Mouse (Mus musculus) midbrain, embryonic 13.5 days (tissue): Measurements from ENCODE around the gene Zfp292. TPM values are rescaled to one million over a fixed set of nuclear protein-coding genes. Genes with fewer than 3 reads are reported as not detected.
"Not testable (repeated sequence)": the region's sequence is repeated elsewhere in the genome, so short reads cannot be mapped to it uniquely, and the experiment has no call there.

Experiments
- ATAC-seq: fragments of 200-750 bp; cut with Nextera tagmentation; 2 replicates; pipeline ENCODE4 v1.8.0; 2017; ENCODE audit warnings: mild to moderate bottlenecking, moderate TSS enrichment, moderate library complexity
- H3K27ac ChIP-seq: fragments of 300-500 bp; sonication (generic); 2 replicates; pipeline ENCODE4 v1.5.1; 2015; ENCODE audit warnings: inconsistent platforms, mild to moderate bottlenecking, moderate library complexity
- H3K27me3 ChIP-seq: fragments of 300-500 bp; sonication (generic); 2 replicates; pipeline ENCODE4 v1.6.1; 2015; ENCODE audit warnings: mild to moderate bottlenecking, inconsistent platforms
- H3K36me3 ChIP-seq: fragments of 300-500 bp; sonication (generic); 2 replicates; pipeline ENCODE4 v1.6.1; 2015; ENCODE audit warnings: mild to moderate bottlenecking, inconsistent platforms
- H3K4me1 ChIP-seq: fragments of 300-500 bp; sonication (generic); replicated peaks from 2 replicates; pipeline ENCODE4 v1.6.1; 2015; ENCODE audit warnings: inconsistent platforms
- H3K4me2 ChIP-seq: fragments of 300-500 bp; sonication (generic); replicated peaks from 2 replicates; pipeline ENCODE4 v1.6.1; 2015; ENCODE audit warnings: moderate library complexity, mild to moderate bottlenecking, inconsistent platforms
- H3K4me3 ChIP-seq: fragments of 300-500 bp; sonication (generic); replicated peaks from 2 replicates; pipeline ENCODE4 v1.5.1; 2015; ENCODE audit warnings: mild to moderate bottlenecking, inconsistent platforms
- H3K9ac ChIP-seq: fragments of 300-500 bp; sonication (generic); replicated peaks from 2 replicates; pipeline ENCODE4 v1.6.1; 2015; ENCODE audit warnings: mild to moderate bottlenecking, inconsistent platforms
- H3K9me3 ChIP-seq: fragments of 300-500 bp; sonication (generic); 2 replicates; pipeline ENCODE4 v1.6.1; 2016; ENCODE audit warnings: mild to moderate bottlenecking, inconsistent platforms
- WGBS: fragments of 180-500 bp; shearing (Covaris S2); methylation state at CpG from one replicate; pipeline ENCODE4 v1.1.7; 2015; 5-methylcytosine and 5-hydroxymethylcytosine counted together
- polyA plus RNA-seq: library from polyadenylated mRNA; unstranded; fragments of >200 nt; fragmentation: Nextera tagmentation; extraction: Ambion mirVana; gene quantifications from 2 replicates; pipeline ENCODE4 v1.2.1, GENCODE M21; 2015

The Zfp292 gene
- 40.3 and 42.5 TPM in 2 replicates for polyA plus RNA-seq

- WGBS, result 0% methylated on average over 44 of the region's 44 CpGs
- ATAC-seq, result peak; percentile 96
Observed at GRCm38 (mm10) chr4:34882818-34883217, at the start of gene Zfp292. Gene Zfp292 (minus strand): TSS chr4:34882960.

GRCm38 (mm10) chr4:34928386-34928785 is 45.6 kb upstream of the Zfp292 start:
- not testable (repeated sequence) for H3K9me3 ChIP-seq, H3K27me3 ChIP-seq, H3K36me3 ChIP-seq, H3K4me3 ChIP-seq, ATAC-seq, H3K27ac ChIP-seq, H3K4me2 ChIP-seq, H3K9ac ChIP-seq, H3K4me1 ChIP-seq
- WGBS, result 86% methylated on average over 7 of the region's 7 CpGs

More at GRCm38 (mm10) chr4:34882818-34883217, at the start of gene Zfp292:
- no peaks in the 10 kb centered on the region for H3K27me3 ChIP-seq
- peak within 1 kb of the TSS; percentile 99 for H3K27ac ChIP-seq
- H3K9me3 ChIP-seq, result 0 out of 2 replicates have a peak, but pooled peaks cover 1% of the 10 kb centered on the region
- peaks cover 37% of the 10 kb centered on the region for H3K4me1 ChIP-seq
- peak within 1 kb of the TSS; percentile 59 for H3K4me2 ChIP-seq
- H3K4me3 ChIP-seq, result peak within 1 kb of the TSS; percentile 93
- peaks cover 8% of the 10 kb centered on the region; the same call in 1 of the 2 replicates for H3K36me3 ChIP-seq
- peak within 1 kb of the TSS; percentile 100 for H3K9ac ChIP-seq

- H3K9me3 ChIP-seq, result no peaks in the 10 kb centered on the region
- no peak for ATAC-seq
- WGBS, result 66% methylated on average over 6 of the region's 6 CpGs
Observed at GRCm38 (mm10) chr4:34922177-34922870, 39.6 kb upstream of the Zfp292 start.

GRCm38 (mm10) chr4:34917400-34917799 is 34.6 kb upstream of the Zfp292 start:
- 61% methylated on average over 7 of the region's 7 CpGs for WGBS
- Histone ChIP-seq H3K4me2 (no peak overlapping the region), H3K27me3 (no peaks in the 10 kb centered on the region), H3K4me1 (no peaks in the 10 kb centered on the region), H3K4me3 (no peak overlapping the region), H3K36me3 (no peaks in the 10 kb centered on the region), H3K27ac (no peak overlapping the region), H3K9me3 (no peaks in the 10 kb centered on the region), H3K9ac (no peak overlapping the region)
- no peak for ATAC-seq

More at GRCm38 (mm10) chr4:34922177-34922870, 39.6 kb upstream of the Zfp292 start:
- Histone ChIP-seq H3K27me3 (no peaks in the 10 kb centered on the region), H3K9ac (no peak overlapping the region), H3K4me2 (no peak overlapping the region), H3K27ac (no peak overlapping the region), H3K4me3 (no peak overlapping the region), H3K4me1 (no peaks in the 10 kb centered on the region), H3K36me3 (no peaks in the 10 kb centered on the region)

- H3K9me3 ChIP-seq, result no peaks in the 10 kb centered on the region
- ATAC-seq, result no peak
- no peak overlapping the region for H3K4me2 ChIP-seq
- H3K36me3 ChIP-seq, result no peaks in the 10 kb centered on the region
- H3K27ac ChIP-seq, result no peak overlapping the region
- no peak overlapping the region for H3K4me3 ChIP-seq
- H3K4me1 ChIP-seq, result no peaks in the 10 kb centered on the region
- 84% methylated on average over 3 of the region's 3 CpGs for WGBS
- H3K27me3 ChIP-seq, result no peaks in the 10 kb centered on the region
- H3K9ac ChIP-seq, result no peak overlapping the region
Observed at GRCm38 (mm10) chr4:34912171-34912570, 29.4 kb upstream of the Zfp292 start.

- H3K4me3 ChIP-seq, result no peak overlapping the region
- H3K9ac ChIP-seq, result no peak overlapping the region
- H3K4me2 ChIP-seq, result no peak overlapping the region
- H3K27ac ChIP-seq, result no peak overlapping the region
- no peak for ATAC-seq
- no peaks in the 10 kb centered on the region for H3K27me3 ChIP-seq
- no peaks in the 10 kb centered on the region for H3K36me3 ChIP-seq
- whole genome bisulfite sequencing, result 77% methylated on average over 3 of the region's 3 CpGs
- H3K4me1 ChIP-seq, result no peaks in the 10 kb centered on the region
- H3K9me3 ChIP-seq, result no peaks in the 10 kb centered on the region
Observed at GRCm38 (mm10) chr4:34911401-34911800, 28.6 kb upstream of the Zfp292 start.

- Histone ChIP-seq H3K9me3 (no peaks in the 10 kb centered on the region), H3K4me3 (no peak overlapping the region), H3K27ac (no peak overlapping the region), H3K4me1 (no peaks in the 10 kb centered on the region), H3K4me2 (no peak overlapping the region), H3K9ac (no peak overlapping the region), H3K27me3 (no peaks in the 10 kb centered on the region), H3K36me3 (no peaks in the 10 kb centered on the region)
- ATAC-seq, result no peak
- WGBS, result 95% methylated on average over 7 of the region's 7 CpGs
Observed at GRCm38 (mm10) chr4:34908127-34908526, 25.4 kb upstream of the Zfp292 start.

- H3K4me3 ChIP-seq, result no peak overlapping the region
- H3K36me3 ChIP-seq, result no peaks in the 10 kb centered on the region
- no peak for ATAC-seq
- H3K9ac ChIP-seq, result no peak overlapping the region
- H3K4me2 ChIP-seq, result no peak overlapping the region
- H3K27ac ChIP-seq, result no peak overlapping the region
- H3K4me1 ChIP-seq, result no peaks in the 10 kb centered on the region
- no peaks in the 10 kb centered on the region for H3K9me3 ChIP-seq
- 47% methylated on average over 14 of the region's 14 CpGs for WGBS
- no peaks in the 10 kb centered on the region for H3K27me3 ChIP-seq
Observed at GRCm38 (mm10) chr4:34907026-34907425, 24.3 kb upstream of the Zfp292 start.

- Histone ChIP-seq H3K27me3 (no peaks in the 10 kb centered on the region), H3K4me2 (no peak overlapping the region), H3K36me3 (no peaks in the 10 kb centered on the region), H3K4me1 (no peaks in the 10 kb centered on the region), H3K27ac (no peak overlapping the region), H3K4me3 (no peak overlapping the region), H3K9ac (no peak overlapping the region), H3K9me3 (no peaks in the 10 kb centered on the region)
- no peak for ATAC-seq
- WGBS, result 80% methylated on average over 4 of the region's 4 CpGs
Observed at GRCm38 (mm10) chr4:34906151-34906550, 23.4 kb upstream of the Zfp292 start.

GRCm38 (mm10) chr4:34905396-34905795 is 22.6 kb upstream of the Zfp292 start:
- Histone ChIP-seq H3K4me1 (no peaks in the 10 kb centered on the region), H3K27ac (no peak overlapping the region), H3K4me2 (no peak overlapping the region), H3K27me3 (no peaks in the 10 kb centered on the region), H3K36me3 (no peaks in the 10 kb centered on the region), H3K9me3 (no peaks in the 10 kb centered on the region), H3K4me3 (no peak overlapping the region), H3K9ac (no peak overlapping the region)
- 72% methylated on average over 5 of the region's 5 CpGs for WGBS
- ATAC-seq, result no peak

- H3K4me3 ChIP-seq, ATAC-seq, H3K4me1 ChIP-seq, H3K27me3 ChIP-seq, H3K9me3 ChIP-seq, H3K4me2 ChIP-seq, H3K36me3 ChIP-seq, H3K27ac ChIP-seq, H3K9ac ChIP-seq: not testable (repeated sequence)
- 92% methylated on average over 3 of the region's 3 CpGs for WGBS
Observed at GRCm38 (mm10) chr4:34901582-34901981, 18.8 kb upstream of the Zfp292 start.

- H3K27me3 ChIP-seq, result no peaks in the 10 kb centered on the region
- H3K9ac ChIP-seq, result no peak overlapping the region
- H3K36me3 ChIP-seq, result no peaks in the 10 kb centered on the region
- H3K4me2 ChIP-seq, result no peak overlapping the region
- no peaks in the 10 kb centered on the region; the same call in 1 of the 2 replicates for H3K4me1 ChIP-seq
- no peaks in the 10 kb centered on the region for H3K9me3 ChIP-seq
- WGBS, result 82% methylated on average over 4 of the region's 4 CpGs
- no peak overlapping the region for H3K4me3 ChIP-seq
- ATAC-seq, result no peak
- no peak overlapping the region for H3K27ac ChIP-seq
Observed at GRCm38 (mm10) chr4:34901166-34901565, 18.4 kb upstream of the Zfp292 start.

GRCm38 (mm10) chr4:34900155-34900554 is 17.4 kb upstream of the Zfp292 start:
- H3K36me3 ChIP-seq, result no peaks in the 10 kb centered on the region
- H3K9me3 ChIP-seq, result no peaks in the 10 kb centered on the region
- no peak overlapping the region for H3K4me3 ChIP-seq
- no peak overlapping the region for H3K9ac ChIP-seq
- H3K27ac ChIP-seq, result no peak overlapping the region
- no peak for ATAC-seq
- H3K4me1 ChIP-seq, result no peaks in the 10 kb centered on the region; the same call in 1 of the 2 replicates
- H3K4me2 ChIP-seq, result no peak overlapping the region
- no peaks in the 10 kb centered on the region for H3K27me3 ChIP-seq
- WGBS, result 52% methylated on average over 9 of the region's 9 CpGs
